Mouse (Mus musculus): Measurements from ENCODE around the gene Slc7a5. TPM values are rescaled to one million over a fixed set of nuclear protein-coding genes. Genes with fewer than 3 reads are reported as not detected.

Gene Slc7a5
- polyA plus RNA-seq, 2 experiments, result 27.8 to 34.6 TPM

- DNase-seq (ENCODE audit: low spot score) (no peak), ATAC-seq (ENCODE audit: low FRiP score, low read depth) (no peak)
- Histone ChIP-seq H3K36me3 (ENCODE audit: control insufficient read depth, insufficient read depth, low read length) (no peaks in the 10 kb centered on the region), H3K4me2 (replicated peaks; ENCODE audit: low read depth, low read length, severe bottlenecking) (no peak overlapping the region), H3K27me3 (ENCODE audit: control insufficient read depth, insufficient read depth, low read length) (no peaks in the 10 kb centered on the region), H3K27ac (replicated peaks; ENCODE audit: low read depth, low read length) (no peak overlapping the region), H3K9ac (ENCODE audit: low read depth, low read length, severe bottlenecking) (no peak overlapping the region), H3K4me1 (ENCODE audit: control insufficient read depth, insufficient read depth, low read length) (peaks cover 19% of the 10 kb centered on the region), H3K9me3 (ENCODE audit: control insufficient read depth, low read length) (no peaks in the 10 kb centered on the region), H3K4me3 (replicated peaks; ENCODE audit: low read length) (no peak overlapping the region)
- 21% methylated on average over 3 of the region's 3 CpGs for WGBS
- no peak for TF ChIP-seq POLR2A (IDR thresholded peaks at IDR 0.05; ENCODE audit: borderline replicate concordance, extremely low read depth, insufficient read depth, insufficient read length)
Observed at GRCm38 (mm10) chr8:121875045-121875444, 32.4 kb downstream of the Slc7a5 start.

GRCm38 (mm10) chr8:121874031-121874430 lies 33.5 kb downstream of the Slc7a5 start:
- peaks cover 19% of the 10 kb centered on the region for H3K4me1 ChIP-seq (ENCODE audit: control insufficient read depth, insufficient read depth, low read length)
- no peaks in the 10 kb centered on the region for H3K27me3 ChIP-seq (ENCODE audit: control insufficient read depth, insufficient read depth, low read length)
- no peak overlapping the region for H3K4me2 ChIP-seq (replicated peaks; ENCODE audit: low read depth, low read length, severe bottlenecking)
- no peak overlapping the region for H3K9ac ChIP-seq (ENCODE audit: low read depth, low read length, severe bottlenecking)
- H3K36me3 ChIP-seq (ENCODE audit: control insufficient read depth, insufficient read depth, low read length), result no peaks in the 10 kb centered on the region
- H3K4me3 ChIP-seq (replicated peaks; ENCODE audit: low read length), result no peak overlapping the region
- no peak for TF ChIP-seq POLR2A (IDR thresholded peaks at IDR 0.05; ENCODE audit: borderline replicate concordance, extremely low read depth, insufficient read depth, insufficient read length)
- no peaks in the 10 kb centered on the region for H3K9me3 ChIP-seq (ENCODE audit: control insufficient read depth, low read length)
- DNase-seq (ENCODE audit: low spot score) (peak; percentile 73), ATAC-seq (ENCODE audit: low FRiP score, low read depth) (no peak; the same call in 1 of the 2 replicates)
- WGBS, result 52% methylated on average over 9 of the region's 9 CpGs
- H3K27ac ChIP-seq (replicated peaks; ENCODE audit: low read depth, low read length), result no peak overlapping the region

GRCm38 (mm10) chr8:121871833-121872440 lies 35.6 kb downstream of the Slc7a5 start:
- no peaks in the 10 kb centered on the region for H3K36me3 ChIP-seq (ENCODE audit: control insufficient read depth, insufficient read depth, low read length)
- H3K9me3 ChIP-seq (ENCODE audit: control insufficient read depth, low read length), result no peaks in the 10 kb centered on the region
- H3K27me3 ChIP-seq (ENCODE audit: control insufficient read depth, insufficient read depth, low read length), result no peaks in the 10 kb centered on the region
- H3K4me2 ChIP-seq (replicated peaks; ENCODE audit: low read depth, low read length, severe bottlenecking), result no peak overlapping the region
- ATAC-seq (ENCODE audit: low FRiP score, low read depth) (no peak), DNase-seq (ENCODE audit: low spot score) (no peak)
- no peak overlapping the region for H3K4me3 ChIP-seq (replicated peaks; ENCODE audit: low read length)
- no peak for TF ChIP-seq POLR2A (IDR thresholded peaks at IDR 0.05; ENCODE audit: borderline replicate concordance, extremely low read depth, insufficient read depth, insufficient read length)
- WGBS, result 15% methylated on average over 10 of the region's 10 CpGs
- H3K27ac ChIP-seq (replicated peaks; ENCODE audit: low read depth, low read length), result no peak overlapping the region
- peaks cover 19% of the 10 kb centered on the region for H3K4me1 ChIP-seq (ENCODE audit: control insufficient read depth, insufficient read depth, low read length)
- H3K9ac ChIP-seq (ENCODE audit: low read depth, low read length, severe bottlenecking), result no peak overlapping the region

DNA sequence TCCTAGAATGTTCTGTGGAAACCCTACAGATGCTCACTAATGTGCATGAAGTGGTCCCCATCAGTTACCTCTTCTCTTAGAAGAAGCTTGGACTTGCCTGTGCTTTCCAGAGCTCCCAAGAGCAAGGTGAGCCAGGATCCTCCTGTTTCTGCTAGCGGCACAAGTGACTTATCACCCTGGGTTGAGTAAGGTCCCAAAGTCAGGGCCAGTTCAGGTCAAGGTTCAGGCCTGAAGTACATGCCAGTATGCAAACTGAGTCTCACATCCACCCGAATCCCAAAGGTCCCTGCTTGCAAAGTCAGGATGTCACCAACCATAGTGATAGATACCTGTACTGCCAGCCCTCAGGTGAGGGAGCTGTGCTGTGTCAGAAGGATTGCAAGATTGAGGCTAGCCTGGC lies 37.3 kb downstream of the Slc7a5 start:
- H3K27ac ChIP-seq (replicated peaks; ENCODE audit: low read depth, low read length), result no peak overlapping the region
- H3K27me3 ChIP-seq (ENCODE audit: control insufficient read depth, insufficient read depth, low read length), result no peaks in the 10 kb centered on the region
- H3K4me1 ChIP-seq (ENCODE audit: control insufficient read depth, insufficient read depth, low read length), result peaks cover 19% of the 10 kb centered on the region
- no peak for TF ChIP-seq POLR2A (IDR thresholded peaks at IDR 0.05; ENCODE audit: borderline replicate concordance, extremely low read depth, insufficient read depth, insufficient read length)
- H3K9ac ChIP-seq (ENCODE audit: low read depth, low read length, severe bottlenecking), result no peak overlapping the region
- DNase-seq (ENCODE audit: low spot score), result no peak
- no peaks in the 10 kb centered on the region for H3K36me3 ChIP-seq (ENCODE audit: control insufficient read depth, insufficient read depth, low read length)
- no peaks in the 10 kb centered on the region for H3K9me3 ChIP-seq (ENCODE audit: control insufficient read depth, low read length)
- ATAC-seq (ENCODE audit: low FRiP score, low read depth), result no peak
- no peak overlapping the region for H3K4me3 ChIP-seq (replicated peaks; ENCODE audit: low read length)
- 90% methylated on average over 2 of the region's 2 CpGs for WGBS
- H3K4me2 ChIP-seq (replicated peaks; ENCODE audit: low read depth, low read length, severe bottlenecking), result no peak overlapping the region

- ATAC-seq (ENCODE audit: low FRiP score, low read depth), result no peak
- H3K9me3 ChIP-seq (ENCODE audit: control insufficient read depth, low read length), result no peaks in the 10 kb centered on the region
- 92% methylated on average over 7 of the region's 7 CpGs for WGBS
- H3K4me2 ChIP-seq (replicated peaks; ENCODE audit: low read depth, low read length, severe bottlenecking), result no peak overlapping the region
- no peak for TF ChIP-seq POLR2A (IDR thresholded peaks at IDR 0.05; ENCODE audit: borderline replicate concordance, extremely low read depth, insufficient read depth, insufficient read length)
- no peak for DNase-seq (ENCODE audit: low spot score)
- peaks cover 9% of the 10 kb centered on the region for H3K4me1 ChIP-seq (ENCODE audit: control insufficient read depth, insufficient read depth, low read length)
- H3K4me3 ChIP-seq (replicated peaks; ENCODE audit: low read length), result no peak overlapping the region
- no peak overlapping the region for H3K9ac ChIP-seq (ENCODE audit: low read depth, low read length, severe bottlenecking)
- H3K27ac ChIP-seq (replicated peaks; ENCODE audit: low read depth, low read length), result no peak overlapping the region
- no peaks in the 10 kb centered on the region for H3K27me3 ChIP-seq (ENCODE audit: control insufficient read depth, insufficient read depth, low read length)
- H3K36me3 ChIP-seq (ENCODE audit: control insufficient read depth, insufficient read depth, low read length), result no peaks in the 10 kb centered on the region
Observed at GRCm38 (mm10) chr8:121868896-121869295, 38.6 kb downstream of the Slc7a5 start.
